Mouse (Mus musculus): ENCODE measurements at regions not wholly inside any gene's neighbourhood (a gene's known extent, or its start where the extent isn't known, plus 50 kb on each side); places are given as distances from the start of the nearest gene placed in this dataset.

GRCm38 (mm10) chr6:127373797-127374463 is 72.7 kb upstream of the Parp11 start:
- H3K27ac ChIP-seq (ENCODE audit: low read depth, low read length), result no peak overlapping the region
- H3K4me3 ChIP-seq (ENCODE audit: low read depth, low read length), result no peak overlapping the region
- H3K9me3 ChIP-seq (ENCODE audit: control insufficient read depth, low read length), result no peaks in the 10 kb centered on the region
- no peak overlapping the region for H3K9ac ChIP-seq (ENCODE audit: low read length)
- H3K36me3 ChIP-seq (ENCODE audit: control insufficient read depth, insufficient read depth, low read length), result no peaks in the 10 kb centered on the region
- no peak for DNase-seq (ENCODE audit: low spot score)
- H3K27me3 ChIP-seq (ENCODE audit: control insufficient read depth, insufficient read depth, low read length), result no peaks in the 10 kb centered on the region
- no peaks in the 10 kb centered on the region for H3K4me1 ChIP-seq (ENCODE audit: control insufficient read depth, insufficient read depth, low read length)
- 88% methylated on average over 13 of the region's 13 CpGs for WGBS
- H3K4me2 ChIP-seq (ENCODE audit: low read depth), result no peak overlapping the region
- no peak for ATAC-seq (ENCODE audit: insufficient read depth, low FRiP score, low TSS enrichment)

GRCm38 (mm10) chr6:127374464-127375143 is 72.0 kb upstream of the Parp11 start:
- H3K4me2 ChIP-seq (ENCODE audit: low read depth), result no peak overlapping the region
- H3K27ac ChIP-seq (ENCODE audit: low read depth, low read length), result no peak overlapping the region
- no peak for ATAC-seq (ENCODE audit: insufficient read depth, low FRiP score, low TSS enrichment)

DNA sequence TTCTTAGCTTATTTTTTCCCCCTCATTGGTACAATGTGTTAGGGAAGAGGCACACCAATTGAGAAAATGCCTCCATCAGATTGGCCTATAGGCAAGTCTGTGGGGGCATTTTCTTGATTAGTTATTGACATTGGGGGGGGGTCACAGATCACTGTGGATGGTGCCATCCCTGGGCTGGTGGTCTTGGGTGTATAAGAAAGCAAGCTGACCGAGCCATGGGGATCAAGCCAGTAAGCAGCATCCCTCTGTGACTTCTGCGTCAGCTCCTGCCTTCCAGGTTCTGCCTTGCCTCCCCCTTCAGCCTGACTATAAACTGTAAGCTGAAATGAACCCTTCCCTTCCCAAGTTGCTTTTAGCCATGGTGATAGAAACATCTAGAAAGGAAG is 71.5 kb upstream of the Parp11 start:
- H3K4me2 ChIP-seq (ENCODE audit: low read depth), result no peak overlapping the region
- H3K4me1 ChIP-seq (ENCODE audit: control insufficient read depth, insufficient read depth, low read length), result no peaks in the 10 kb centered on the region
- H3K4me3 ChIP-seq (ENCODE audit: low read depth, low read length), result no peak overlapping the region
- 87% methylated on average over 2 of the region's 2 CpGs for WGBS
- no peak for DNase-seq (ENCODE audit: low spot score)
- H3K27ac ChIP-seq (ENCODE audit: low read depth, low read length), result no peak overlapping the region
- ATAC-seq (ENCODE audit: insufficient read depth, low FRiP score, low TSS enrichment), result no peak
- no peak overlapping the region for H3K9ac ChIP-seq (ENCODE audit: low read length)
- no peaks in the 10 kb centered on the region for H3K27me3 ChIP-seq (ENCODE audit: control insufficient read depth, insufficient read depth, low read length)
- no peaks in the 10 kb centered on the region for H3K9me3 ChIP-seq (ENCODE audit: control insufficient read depth, low read length)
- no peaks in the 10 kb centered on the region for H3K36me3 ChIP-seq (ENCODE audit: control insufficient read depth, insufficient read depth, low read length)

More at GRCm38 (mm10) chr6:127374464-127375143, 72.0 kb upstream of the Parp11 start:
- H3K36me3 ChIP-seq (ENCODE audit: control insufficient read depth, insufficient read depth, low read length), result no peaks in the 10 kb centered on the region
- 75% methylated on average over 12 of the region's 12 CpGs for WGBS
- H3K27me3 ChIP-seq (ENCODE audit: control insufficient read depth, insufficient read depth, low read length), result no peaks in the 10 kb centered on the region
- H3K4me3 ChIP-seq (ENCODE audit: low read depth, low read length), result no peak overlapping the region
- H3K4me1 ChIP-seq (ENCODE audit: control insufficient read depth, insufficient read depth, low read length), result no peaks in the 10 kb centered on the region
- no peaks in the 10 kb centered on the region for H3K9me3 ChIP-seq (ENCODE audit: control insufficient read depth, low read length)
- no peak for DNase-seq (ENCODE audit: low spot score)
- no peak overlapping the region for H3K9ac ChIP-seq (ENCODE audit: low read length)

DNA sequence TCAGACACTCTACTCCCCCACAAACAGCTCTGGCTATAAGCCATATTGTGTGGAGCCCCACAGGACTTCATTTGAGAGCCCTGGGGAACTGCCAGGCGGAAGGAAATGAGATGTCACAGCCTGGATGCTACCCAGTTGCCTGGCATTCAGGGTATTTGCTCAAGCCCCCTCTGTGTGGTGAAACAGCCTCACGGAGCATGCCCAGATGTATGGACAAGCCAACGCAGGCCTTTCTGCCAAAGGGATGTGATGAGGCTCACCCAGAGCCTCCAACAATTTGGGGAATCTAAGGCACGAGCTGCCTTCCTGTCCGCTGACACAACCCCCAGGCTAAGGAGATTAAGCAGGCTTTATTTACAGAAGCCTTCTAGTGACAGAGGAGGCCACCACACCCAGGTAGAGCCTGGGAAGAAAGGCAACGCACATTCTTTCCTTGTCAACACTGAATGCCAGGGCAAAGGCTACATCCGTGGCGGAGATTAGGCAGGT is 70.9 kb upstream of the Parp11 start:
- Histone ChIP-seq H3K4me3 (ENCODE audit: low read depth, low read length) (no peak overlapping the region), H3K4me2 (ENCODE audit: low read depth) (no peak overlapping the region), H3K27me3 (ENCODE audit: control insufficient read depth, insufficient read depth, low read length) (no peaks in the 10 kb centered on the region), H3K4me1 (ENCODE audit: control insufficient read depth, insufficient read depth, low read length) (no peaks in the 10 kb centered on the region), H3K9me3 (ENCODE audit: control insufficient read depth, low read length) (no peaks in the 10 kb centered on the region), H3K9ac (ENCODE audit: low read length) (no peak overlapping the region), H3K27ac (ENCODE audit: low read depth, low read length) (no peak overlapping the region), H3K36me3 (ENCODE audit: control insufficient read depth, insufficient read depth, low read length) (no peaks in the 10 kb centered on the region)
- no peak for DNase-seq (ENCODE audit: low spot score)
- WGBS, result 81% methylated on average over 8 of the region's 8 CpGs
- no peak for ATAC-seq (ENCODE audit: insufficient read depth, low FRiP score, low TSS enrichment)

DNA sequence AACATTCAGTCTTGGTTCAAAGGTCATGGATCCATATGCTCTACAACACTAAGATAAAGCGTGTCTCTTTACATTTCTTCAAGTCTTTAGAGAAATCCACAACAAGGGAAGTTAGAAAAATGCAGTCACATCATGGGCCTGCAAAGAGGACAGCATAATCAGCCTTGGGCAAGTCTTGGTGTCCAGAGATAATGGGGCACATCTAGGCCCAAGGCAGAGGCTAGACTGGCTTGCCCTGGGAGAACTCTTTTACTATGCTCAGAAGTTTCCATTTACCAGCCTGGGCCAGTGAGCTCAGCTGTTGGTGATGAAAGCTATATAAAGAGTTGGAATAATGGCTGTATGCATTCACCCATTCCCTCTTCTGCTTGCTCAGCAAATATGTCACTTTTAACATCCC is 67.9 kb upstream of the Parp11 start:
- Histone ChIP-seq H3K4me3 (ENCODE audit: low read depth, low read length) (no peak overlapping the region), H3K27ac (ENCODE audit: low read depth, low read length) (no peak overlapping the region), H3K9me3 (ENCODE audit: control insufficient read depth, low read length) (no peaks in the 10 kb centered on the region), H3K4me2 (ENCODE audit: low read depth) (no peak overlapping the region), H3K9ac (ENCODE audit: low read length) (no peak overlapping the region), H3K27me3 (ENCODE audit: control insufficient read depth, insufficient read depth, low read length) (no peaks in the 10 kb centered on the region), H3K4me1 (ENCODE audit: control insufficient read depth, insufficient read depth, low read length) (no peaks in the 10 kb centered on the region), H3K36me3 (ENCODE audit: control insufficient read depth, insufficient read depth, low read length) (no peaks in the 10 kb centered on the region)
- WGBS, result 89% methylated on average over 1 of the region's 1 CpGs
- DNase-seq (ENCODE audit: low spot score) (no peak), ATAC-seq (ENCODE audit: insufficient read depth, low FRiP score, low TSS enrichment) (no peak)

DNA sequence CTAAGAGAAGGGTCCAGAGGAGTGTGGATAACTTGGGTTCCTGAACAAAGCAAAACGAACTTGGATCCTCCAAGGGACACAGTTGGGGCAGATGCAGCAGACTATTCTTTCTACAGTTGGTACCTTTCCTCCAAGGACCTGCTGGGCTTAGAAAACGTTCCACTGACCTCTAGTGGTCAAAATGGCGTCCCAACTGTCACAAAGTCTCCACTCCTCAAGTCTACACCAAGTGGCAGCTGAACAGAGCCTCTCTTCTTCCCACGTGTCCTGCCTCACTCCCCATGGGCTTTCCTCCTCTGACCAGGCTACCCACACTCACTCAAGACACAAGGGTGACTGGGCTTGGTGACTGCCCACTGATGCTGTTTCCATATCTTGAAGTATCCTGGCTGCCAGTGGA is 67.1 kb upstream of the Parp11 start:
- no peak overlapping the region for H3K4me3 ChIP-seq (ENCODE audit: low read depth, low read length)
- no peaks in the 10 kb centered on the region for H3K9me3 ChIP-seq (ENCODE audit: control insufficient read depth, low read length)
- no peak overlapping the region for H3K4me2 ChIP-seq (ENCODE audit: low read depth)
- H3K4me1 ChIP-seq (ENCODE audit: control insufficient read depth, insufficient read depth, low read length), result no peaks in the 10 kb centered on the region
- WGBS, result 14% methylated on average over 4 of the region's 4 CpGs
- no peaks in the 10 kb centered on the region for H3K27me3 ChIP-seq (ENCODE audit: control insufficient read depth, insufficient read depth, low read length)
- no peak overlapping the region for H3K9ac ChIP-seq (ENCODE audit: low read length)
- H3K27ac ChIP-seq (ENCODE audit: low read depth, low read length), result no peak overlapping the region
- DNase-seq (ENCODE audit: low spot score) (peak; percentile 61), ATAC-seq (ENCODE audit: insufficient read depth, low FRiP score, low TSS enrichment) (no peak)
- no peaks in the 10 kb centered on the region for H3K36me3 ChIP-seq (ENCODE audit: control insufficient read depth, insufficient read depth, low read length)

DNA sequence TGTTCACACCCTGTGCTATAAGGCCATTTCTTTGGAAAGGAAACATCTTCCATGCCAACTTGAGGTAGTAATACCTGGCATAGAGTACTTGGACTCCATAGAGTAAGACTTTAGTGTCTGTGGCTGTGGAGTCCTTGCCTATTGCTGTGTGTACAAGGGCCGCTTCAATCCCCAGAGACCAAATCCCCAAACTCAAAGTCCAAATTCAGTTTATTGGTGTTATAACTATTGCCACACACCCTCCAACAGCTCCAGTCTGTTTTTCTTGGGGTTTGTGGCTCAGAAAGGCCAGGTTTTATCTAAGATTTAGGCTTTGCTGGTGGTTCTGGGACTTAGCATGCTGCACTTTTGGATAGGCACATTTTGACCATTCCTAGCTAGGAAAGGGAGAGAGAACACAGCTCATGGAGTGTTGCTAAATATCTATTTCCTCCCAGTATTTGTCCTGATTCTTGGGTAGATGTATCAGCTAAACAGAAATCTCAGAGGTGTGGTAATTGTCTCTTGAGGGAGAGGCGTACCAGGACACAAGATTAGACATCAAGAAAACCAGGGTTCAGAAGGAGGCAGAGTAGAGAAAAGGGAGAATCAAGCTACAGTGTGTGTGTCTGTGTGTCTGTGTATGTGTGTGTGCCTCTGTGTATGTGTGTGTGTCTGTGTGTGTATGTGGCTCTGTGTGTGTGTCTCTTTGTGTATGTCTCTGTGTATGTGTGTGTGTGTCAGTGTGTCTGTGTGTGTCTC is 65.3 kb upstream of the Parp11 start:
- no peak for DNase-seq (ENCODE audit: low spot score)
- H3K27ac ChIP-seq (ENCODE audit: low read depth, low read length), result no peak overlapping the region
- H3K4me3 ChIP-seq (ENCODE audit: low read depth, low read length), result no peak overlapping the region
- 86% methylated on average over 2 of the region's 2 CpGs for WGBS
- no peak for ATAC-seq (ENCODE audit: insufficient read depth, low FRiP score, low TSS enrichment)
- no peaks in the 10 kb centered on the region for H3K9me3 ChIP-seq (ENCODE audit: control insufficient read depth, low read length)
- H3K9ac ChIP-seq (ENCODE audit: low read length), result no peak overlapping the region
- H3K4me1 ChIP-seq (ENCODE audit: control insufficient read depth, insufficient read depth, low read length), result no peaks in the 10 kb centered on the region
- no peaks in the 10 kb centered on the region for H3K36me3 ChIP-seq (ENCODE audit: control insufficient read depth, insufficient read depth, low read length)
- no peaks in the 10 kb centered on the region for H3K27me3 ChIP-seq (ENCODE audit: control insufficient read depth, insufficient read depth, low read length)
- H3K4me2 ChIP-seq (ENCODE audit: low read depth), result no peak overlapping the region

GRCm38 (mm10) chr6:127391258-127392011 is 55.2 kb upstream of the Parp11 start:
- ATAC-seq (ENCODE audit: insufficient read depth, low FRiP score, low TSS enrichment), result no peak
- no peaks in the 10 kb centered on the region for H3K27me3 ChIP-seq (ENCODE audit: control insufficient read depth, insufficient read depth, low read length)
- no peak for DNase-seq (ENCODE audit: low spot score)
- 94% methylated on average over 15 of the region's 15 CpGs for WGBS
- no peak overlapping the region for H3K27ac ChIP-seq (ENCODE audit: low read depth, low read length)
- H3K4me1 ChIP-seq (ENCODE audit: control insufficient read depth, insufficient read depth, low read length), result peaks cover 8% of the 10 kb centered on the region
- H3K36me3 ChIP-seq (ENCODE audit: control insufficient read depth, insufficient read depth, low read length), result no peaks in the 10 kb centered on the region
- H3K4me2 ChIP-seq (ENCODE audit: low read depth), result no peak overlapping the region
- no peaks in the 10 kb centered on the region for H3K9me3 ChIP-seq (ENCODE audit: control insufficient read depth, low read length)
- H3K4me3 ChIP-seq (ENCODE audit: low read depth, low read length), result no peak overlapping the region
- H3K9ac ChIP-seq (ENCODE audit: low read length), result no peak overlapping the region

All from neural tube, embryonic 11.5 days (tissue).